Mouse (Mus musculus) hindbrain, embryonic 14.5 days (tissue): ENCODE measurements around the gene Pxn. TPM values are rescaled to one million over a fixed set of nuclear protein-coding genes. Genes with fewer than 3 reads are reported as not detected.
A peak's percentile ranks its signal among the peaks of the same experiment; 100 is the strongest.
"Not testable (repeated sequence)": the region's sequence is repeated elsewhere in the genome, so short reads cannot be mapped to it uniquely, and the experiment has no call there.

Experiments
- ATAC-seq: fragments of 200-750 bp; cut with Nextera tagmentation; 2 replicates; pipeline ENCODE4 v1.8.0; 2017; ENCODE audit warnings: moderate number of reproducible peaks, mild to moderate bottlenecking, moderate TSS enrichment, moderate library complexity; ENCODE audit not compliant: low FRiP score
- DNase-seq: peaks from one replicate; pipeline ENCODE4 v3.0.0-alpha.2; 2015; ENCODE audit warnings: low spot score
- H3K27ac ChIP-seq: fragments of 300-500 bp; sonication (generic); 2 replicates; pipeline ENCODE4 v1.5.1; 2014; ENCODE audit warnings: mild to moderate bottlenecking, moderate library complexity
- H3K27me3 ChIP-seq: fragments of 300-500 bp; sonication (generic); 2 replicates; pipeline ENCODE4 v1.6.1; 2014; ENCODE audit warnings: mild to moderate bottlenecking, low read length, mixed read lengths; ENCODE audit not compliant: control insufficient read depth, insufficient read depth
- H3K36me3 ChIP-seq: fragments of 300-500 bp; sonication (generic); replicated peaks from 2 replicates; pipeline ENCODE4 v1.6.1; 2014; ENCODE audit not compliant: control insufficient read depth, insufficient read depth
- H3K4me1 ChIP-seq: fragments of 300-500 bp; sonication (generic); replicated peaks from 2 replicates; pipeline ENCODE4 v1.6.1; 2014; ENCODE audit warnings: antibody characterized with exemption, low read length, mixed read lengths; ENCODE audit not compliant: control insufficient read depth, insufficient read depth
- H3K4me2 ChIP-seq: fragments of 300-500 bp; sonication (generic); replicated peaks from 2 replicates; pipeline ENCODE4 v1.6.1; 2014; ENCODE audit warnings: mild to moderate bottlenecking, moderate library complexity
- H3K4me3 ChIP-seq: fragments of 300-500 bp; sonication (generic); replicated peaks from 2 replicates; pipeline ENCODE4 v1.5.1; 2014; ENCODE audit warnings: mild to moderate bottlenecking, low read length
- H3K9ac ChIP-seq: fragments of 300-500 bp; sonication (generic); 2 replicates; pipeline ENCODE4 v1.6.1; 2014
- H3K9me3 ChIP-seq: fragments of 300-500 bp; sonication (generic); 2 replicates; pipeline ENCODE4 v1.6.1; 2016; ENCODE audit warnings: low read length; ENCODE audit not compliant: control insufficient read depth
- WGBS: fragments of 180-500 bp; shearing (Covaris S2); extraction: QIAGEN DNeasy Blood & Tissue Kit; methylation state at CpG from one replicate; pipeline ENCODE4 v1.1.7; 2014; 5-methylcytosine and 5-hydroxymethylcytosine counted together
- polyA plus RNA-seq: library from polyadenylated mRNA; unstranded; fragments of >200 nt; fragmentation: Nextera tagmentation; extraction: Ambion mirVana; gene quantifications from 2 replicates; pipeline ENCODE4 v1.2.1, GENCODE M21; 2014

The Pxn gene
- polyA plus RNA-seq, 1 experiment from 2014 or later, result 12.2 TPM

- DNase-seq (no peak), ATAC-seq (no peak)
- Histone ChIP-seq H3K4me3 (peak overlapping the region; percentile 9; the same call in 1 of the 2 replicates), H3K27ac (no peak overlapping the region), H3K4me2 (peak overlapping the region; percentile 52), H3K9ac (peak overlapping the region; percentile 50), H3K36me3 (no peaks in the 10 kb centered on the region), H3K27me3 (no peaks in the 10 kb centered on the region), H3K4me1 (peaks cover 21% of the 10 kb centered on the region), H3K9me3 (no peaks in the 10 kb centered on the region)
- WGBS, result 3% methylated on average over 28 of the region's 28 CpGs
Observed at GRCm38 (mm10) chr5:115491771-115492322, 14.6 kb upstream of the Pxn start.

- ATAC-seq (no peak), DNase-seq (no peak)
- H3K4me2 ChIP-seq, result peak overlapping the region; percentile 52; the same call in 1 of the 2 replicates
- H3K4me1 ChIP-seq, result peaks cover 21% of the 10 kb centered on the region
- H3K27ac ChIP-seq, result no peak overlapping the region
- WGBS, result 80% methylated on average over 6 of the region's 6 CpGs
- no peak overlapping the region for H3K4me3 ChIP-seq
- no peaks in the 10 kb centered on the region for H3K36me3 ChIP-seq
- H3K9ac ChIP-seq, result no peak overlapping the region
- H3K27me3 ChIP-seq, result no peaks in the 10 kb centered on the region
- no peaks in the 10 kb centered on the region for H3K9me3 ChIP-seq
Observed at GRCm38 (mm10) chr5:115492711-115493335, 13.7 kb upstream of the Pxn start.

- no peak for DNase-seq
Observed at GRCm38 (mm10) chr5:115493441-115493840, 13.0 kb upstream of the Pxn start.

GRCm38 (mm10) chr5:115495618-115496017 lies 10.9 kb upstream of the Pxn start:
- not testable (repeated sequence) for H3K27me3 ChIP-seq, H3K9ac ChIP-seq
- WGBS, result 85% methylated on average over 3 of the region's 3 CpGs

More at GRCm38 (mm10) chr5:115493441-115493840, 13.0 kb upstream of the Pxn start:
- WGBS, result 69% methylated on average over 5 of the region's 5 CpGs
- Histone ChIP-seq H3K9ac (no peak overlapping the region), H3K27me3 (no peaks in the 10 kb centered on the region), H3K4me2 (no peak overlapping the region), H3K27ac (0 out of 2 replicates have a peak overlapping the region, but pooled peaks have one; percentile 11), H3K36me3 (no peaks in the 10 kb centered on the region), H3K4me3 (no peak overlapping the region), H3K9me3 (no peaks in the 10 kb centered on the region), H3K4me1 (peaks cover 19% of the 10 kb centered on the region)
- ATAC-seq, result no peak

GRCm38 (mm10) chr5:115497033-115497432 lies 9.4 kb upstream of the Pxn start:
- no peak overlapping the region for H3K9ac ChIP-seq
- 79% methylated on average over 7 of the region's 7 CpGs for WGBS
- H3K4me3 ChIP-seq, result no peak overlapping the region
- no peak overlapping the region for H3K4me2 ChIP-seq
- H3K9me3 ChIP-seq, result no peaks in the 10 kb centered on the region
- ATAC-seq (no peak), DNase-seq (no peak)
- no peak overlapping the region for H3K27ac ChIP-seq
- no peaks in the 10 kb centered on the region for H3K36me3 ChIP-seq
- peaks cover 3% of the 10 kb centered on the region for H3K4me1 ChIP-seq
- H3K27me3 ChIP-seq, result no peaks in the 10 kb centered on the region

More at GRCm38 (mm10) chr5:115495618-115496017, 10.9 kb upstream of the Pxn start:
- H3K36me3 ChIP-seq, DNase-seq, H3K4me3 ChIP-seq, H3K4me2 ChIP-seq, H3K9me3 ChIP-seq, ATAC-seq, H3K27ac ChIP-seq: not testable (repeated sequence)
- peaks cover 14% of the 10 kb centered on the region for H3K4me1 ChIP-seq

GRCm38 (mm10) chr5:115498307-115499240 lies 7.9 kb upstream of the Pxn start:
- no peak overlapping the region for H3K4me3 ChIP-seq
- WGBS, result 64% methylated on average over 9 of the region's 9 CpGs
- H3K9me3 ChIP-seq, result no peaks in the 10 kb centered on the region
- no peak for DNase-seq
- ATAC-seq, result no peak
- H3K9ac ChIP-seq, result no peak overlapping the region
- H3K4me2 ChIP-seq, result no peak overlapping the region
- no peaks in the 10 kb centered on the region for H3K4me1 ChIP-seq
- no peak overlapping the region for H3K27ac ChIP-seq
- no peaks in the 10 kb centered on the region for H3K27me3 ChIP-seq
- no peaks in the 10 kb centered on the region for H3K36me3 ChIP-seq

GRCm38 (mm10) chr5:115500383-115500935 lies 6.0 kb upstream of the Pxn start:
- ATAC-seq, result no peak
- no peak overlapping the region for H3K9ac ChIP-seq
- H3K9me3 ChIP-seq, result no peaks in the 10 kb centered on the region
- no peak for DNase-seq
- WGBS, result 91% methylated on average over 12 of the region's 12 CpGs
- H3K4me3 ChIP-seq, result no peak overlapping the region
- no peaks in the 10 kb centered on the region for H3K4me1 ChIP-seq
- no peaks in the 10 kb centered on the region for H3K36me3 ChIP-seq
- H3K4me2 ChIP-seq, result no peak overlapping the region
- H3K27ac ChIP-seq, result no peak overlapping the region
- no peaks in the 10 kb centered on the region for H3K27me3 ChIP-seq

GRCm38 (mm10) chr5:115503035-115503434 lies 3.4 kb upstream of the Pxn start:
- Histone ChIP-seq H3K4me1 (peaks cover 10% of the 10 kb centered on the region), H3K27ac (no peak overlapping the region), H3K27me3 (no peaks in the 10 kb centered on the region), H3K4me3 (no peak overlapping the region), H3K9ac (no peak overlapping the region), H3K9me3 (no peaks in the 10 kb centered on the region), H3K4me2 (no peak overlapping the region), H3K36me3 (no peaks in the 10 kb centered on the region)
- DNase-seq (no peak), ATAC-seq (no peak)
- 71% methylated on average over 12 of the region's 12 CpGs for WGBS

DNA sequence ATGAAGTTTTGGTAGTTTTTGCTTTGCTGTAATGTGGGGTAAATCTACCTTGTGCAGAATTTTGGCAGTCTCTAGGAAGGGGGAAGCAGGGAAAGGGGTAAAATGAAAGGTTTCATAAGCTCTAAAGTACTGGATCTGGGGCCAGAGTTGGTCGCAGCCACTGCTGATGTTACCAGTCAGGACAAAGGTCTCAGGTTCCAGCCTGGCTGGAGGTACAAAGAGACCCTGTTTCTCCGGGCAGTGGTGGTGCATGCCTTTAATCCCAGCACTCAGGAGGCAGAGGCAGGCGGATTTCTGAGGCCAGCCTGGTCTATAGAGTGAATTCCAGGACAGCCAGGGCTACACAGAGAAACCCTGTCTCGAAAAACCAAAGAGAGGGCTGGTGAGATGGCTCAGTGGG lies 859 bp upstream of the Pxn start:
- not testable (repeated sequence) for H3K9me3 ChIP-seq, ATAC-seq, H3K27ac ChIP-seq, H3K4me3 ChIP-seq, H3K36me3 ChIP-seq, H3K27me3 ChIP-seq, H3K4me2 ChIP-seq, DNase-seq, H3K9ac ChIP-seq
- H3K4me1 ChIP-seq, result peaks cover 33% of the 10 kb centered on the region
- WGBS, result 78% methylated on average over 4 of the region's 4 CpGs
